Mouse (Mus musculus) hindbrain, embryonic 14.5 days (tissue): ENCODE data around the gene Fam136a. TPM values are rescaled to one million over a fixed set of nuclear protein-coding genes. Genes with fewer than 3 reads are reported as not detected.

Source experiments
- ATAC-seq: fragments of 200-750 bp; cut with Nextera tagmentation; 2 replicates; pipeline ENCODE4 v1.8.0; 2017; ENCODE audit warnings: moderate number of reproducible peaks, mild to moderate bottlenecking, moderate TSS enrichment, moderate library complexity; ENCODE audit not compliant: low FRiP score
- DNase-seq: peaks from one replicate; pipeline ENCODE4 v3.0.0-alpha.2; 2015; ENCODE audit warnings: low spot score
- H3K27ac ChIP-seq: fragments of 300-500 bp; sonication (generic); 2 replicates; pipeline ENCODE4 v1.5.1; 2014; ENCODE audit warnings: mild to moderate bottlenecking, moderate library complexity
- H3K27me3 ChIP-seq: fragments of 300-500 bp; sonication (generic); 2 replicates; pipeline ENCODE4 v1.6.1; 2014; ENCODE audit warnings: mild to moderate bottlenecking, low read length, mixed read lengths; ENCODE audit not compliant: control insufficient read depth, insufficient read depth
- H3K36me3 ChIP-seq: fragments of 300-500 bp; sonication (generic); replicated peaks from 2 replicates; pipeline ENCODE4 v1.6.1; 2014; ENCODE audit not compliant: control insufficient read depth, insufficient read depth
- H3K4me1 ChIP-seq: fragments of 300-500 bp; sonication (generic); replicated peaks from 2 replicates; pipeline ENCODE4 v1.6.1; 2014; ENCODE audit warnings: antibody characterized with exemption, low read length, mixed read lengths; ENCODE audit not compliant: control insufficient read depth, insufficient read depth
- H3K4me2 ChIP-seq: fragments of 300-500 bp; sonication (generic); replicated peaks from 2 replicates; pipeline ENCODE4 v1.6.1; 2014; ENCODE audit warnings: mild to moderate bottlenecking, moderate library complexity
- H3K4me3 ChIP-seq: fragments of 300-500 bp; sonication (generic); replicated peaks from 2 replicates; pipeline ENCODE4 v1.5.1; 2014; ENCODE audit warnings: mild to moderate bottlenecking, low read length
- H3K9ac ChIP-seq: fragments of 300-500 bp; sonication (generic); 2 replicates; pipeline ENCODE4 v1.6.1; 2014
- H3K9me3 ChIP-seq: fragments of 300-500 bp; sonication (generic); 2 replicates; pipeline ENCODE4 v1.6.1; 2016; ENCODE audit warnings: low read length; ENCODE audit not compliant: control insufficient read depth
- WGBS: fragments of 180-500 bp; shearing (Covaris S2); extraction: QIAGEN DNeasy Blood & Tissue Kit; methylation state at CpG from one replicate; pipeline ENCODE4 v1.1.7; 2014; 5-methylcytosine and 5-hydroxymethylcytosine counted together
- polyA plus RNA-seq: library from polyadenylated mRNA; unstranded; fragments of >200 nt; fragmentation: Nextera tagmentation; extraction: Ambion mirVana; gene quantifications from 2 replicates; pipeline ENCODE4 v1.2.1, GENCODE M21; 2014

The Fam136a gene
- polyA plus RNA-seq, 1 experiment from 2014 or later: 114 TPM

- no peak overlapping the region for H3K9ac ChIP-seq
- WGBS: 95% methylated on average over 7 of the region's 7 CpGs
- H3K36me3 ChIP-seq: no peaks in the 10 kb centered on the region
- no peaks in the 10 kb centered on the region for H3K27me3 ChIP-seq
- H3K9me3 ChIP-seq: no peaks in the 10 kb centered on the region
- no peak for ATAC-seq
- H3K4me2 ChIP-seq: no peak overlapping the region
- H3K4me1 ChIP-seq: peaks cover 9% of the 10 kb centered on the region; the same call in 1 of the 2 replicates
- DNase-seq: no peak
- H3K4me3 ChIP-seq: no peak overlapping the region
- H3K27ac ChIP-seq: no peak overlapping the region
These were observed 4.1 kb upstream of the Fam136a start for GRCm38 (mm10) chr6:86361373-86361772.

- H3K9me3 ChIP-seq: no peaks in the 10 kb centered on the region
- H3K36me3 ChIP-seq: peaks cover 21% of the 10 kb centered on the region
- peak overlapping the region; percentile 80 for H3K4me2 ChIP-seq
- peak overlapping the region; percentile 74 for H3K9ac ChIP-seq
- WGBS: 2% methylated on average over 17 of the region's 17 CpGs
- peak overlapping the region; percentile 89 for H3K27ac ChIP-seq
- H3K4me1 ChIP-seq: peaks cover 17% of the 10 kb centered on the region; the same call in 1 of the 2 replicates
- DNase-seq: peak; percentile 91
- peak; percentile 44; the same call in 1 of the 2 replicates for ATAC-seq
- peak overlapping the region; percentile 72 for H3K4me3 ChIP-seq
- no peaks in the 10 kb centered on the region for H3K27me3 ChIP-seq
These were observed 854 bp upstream of the Fam136a start for GRCm38 (mm10) chr6:86364442-86365141.

GRCm38 (mm10) chr6:86366125-86366852, 843 bp downstream of the Fam136a start:
- peak overlapping the region; percentile 84 for H3K27ac ChIP-seq
- no peaks in the 10 kb centered on the region for H3K27me3 ChIP-seq
- peak overlapping the region; percentile 74 for H3K9ac ChIP-seq
- DNase-seq: no peak
- H3K4me2 ChIP-seq: peak overlapping the region; percentile 80
- H3K36me3 ChIP-seq: peaks cover 23% of the 10 kb centered on the region
- H3K9me3 ChIP-seq: no peaks in the 10 kb centered on the region
- WGBS: 40% methylated on average over 25 of the region's 25 CpGs
- peaks cover 26% of the 10 kb centered on the region for H3K4me1 ChIP-seq
- ATAC-seq: peak; percentile 2; the same call in 1 of the 2 replicates
- H3K4me3 ChIP-seq: peak overlapping the region; percentile 72

- peaks cover 23% of the 10 kb centered on the region for H3K36me3 ChIP-seq
- DNase-seq: no peak
- ATAC-seq: no peak
- peak overlapping the region; percentile 74 for H3K9ac ChIP-seq
- no peaks in the 10 kb centered on the region for H3K27me3 ChIP-seq
- H3K4me3 ChIP-seq: peak overlapping the region; percentile 72
- no peaks in the 10 kb centered on the region for H3K9me3 ChIP-seq
- peak overlapping the region; percentile 80 for H3K4me2 ChIP-seq
- H3K4me1 ChIP-seq: peaks cover 26% of the 10 kb centered on the region
- peak overlapping the region; percentile 84; the same call in 1 of the 2 replicates for H3K27ac ChIP-seq
- WGBS: 73% methylated on average over 2 of the region's 2 CpGs
These were observed 1.4 kb downstream of the Fam136a start for GRCm38 (mm10) chr6:86366853-86367249.

GRCm38 (mm10) chr6:86368479-86368878, 3.0 kb downstream of the Fam136a start:
- no peak for ATAC-seq

GRCm38 (mm10) chr6:86370093-86370713, 4.8 kb downstream of the Fam136a start:
- Histone ChIP-seq H3K4me2 (peak overlapping the region; percentile 95), H3K27ac (peak overlapping the region; percentile 95), H3K4me3 (peak overlapping the region; percentile 90; the same call in 1 of the 2 replicates), H3K9me3 (no peaks in the 10 kb centered on the region), H3K9ac (peak overlapping the region; percentile 72), H3K27me3 (no peaks in the 10 kb centered on the region), H3K36me3 (peaks cover 23% of the 10 kb centered on the region), H3K4me1 (peaks cover 31% of the 10 kb centered on the region)
- ATAC-seq: no peak
- DNase-seq: no peak
- 66% methylated on average over 3 of the region's 3 CpGs for WGBS

More at GRCm38 (mm10) chr6:86368479-86368878, 3.0 kb downstream of the Fam136a start:
- Histone ChIP-seq H3K4me2 (no peak overlapping the region), H3K36me3 (peaks cover 23% of the 10 kb centered on the region), H3K27me3 (no peaks in the 10 kb centered on the region), H3K9me3 (no peaks in the 10 kb centered on the region), H3K4me3 (no peak overlapping the region), H3K27ac (no peak overlapping the region), H3K4me1 (peaks cover 37% of the 10 kb centered on the region), H3K9ac (no peak overlapping the region)
- 95% methylated on average over 5 of the region's 5 CpGs for WGBS
- no peak for DNase-seq

- H3K4me2 ChIP-seq: peak within 1 kb of the TSS; percentile 95
- peaks cover 24% of the 10 kb centered on the region for H3K36me3 ChIP-seq
- H3K9me3 ChIP-seq: no peaks in the 10 kb centered on the region
- H3K9ac ChIP-seq: peak within 1 kb of the TSS; percentile 90
- peak; percentile 45 for DNase-seq
- peak within 1 kb of the TSS; percentile 95 for H3K27ac ChIP-seq
- H3K4me1 ChIP-seq: peaks cover 31% of the 10 kb centered on the region
- H3K27me3 ChIP-seq: no peaks in the 10 kb centered on the region
- ATAC-seq: peak; percentile 14; the same call in 1 of the 2 replicates
- H3K4me3 ChIP-seq: peak within 1 kb of the TSS; percentile 90
- WGBS: 16% methylated on average over 15 of the region's 15 CpGs
These were observed 5.4 kb downstream of the Fam136a start, which contains the start of gene Snrpg for GRCm38 (mm10) chr6:86370764-86371339. Snrpg (plus strand) TSS chr6:86371304.

- ATAC-seq (peak; percentile 97), DNase-seq (peak; percentile 99)
- H3K36me3 ChIP-seq: peaks cover 30% of the 10 kb centered on the region
- H3K9ac ChIP-seq: peak overlapping the region; percentile 90
- H3K27ac ChIP-seq: peak overlapping the region; percentile 95
- H3K27me3 ChIP-seq: no peaks in the 10 kb centered on the region
- H3K4me2 ChIP-seq: peak overlapping the region; percentile 95
- H3K4me1 ChIP-seq: peaks cover 27% of the 10 kb centered on the region
- H3K4me3 ChIP-seq: peak overlapping the region; percentile 90
- H3K9me3 ChIP-seq: no peaks in the 10 kb centered on the region
- WGBS: under 1% methylated on average over 50 of the region's 50 CpGs
These were observed 6.0 kb downstream of the Fam136a start for GRCm38 (mm10) chr6:86371340-86371911.
